Mouse (Mus musculus) myocyte (in vitro differentiated cells): Measurements from ENCODE around the gene Usp7. TPM values are rescaled to one million over a fixed set of nuclear protein-coding genes. Genes with fewer than 3 reads are reported as not detected.

Experiments used
- H3K27me3 ChIP-seq: one replicate; pipeline ENCODE4 v1.6.1; 2011; ENCODE audit not compliant: control insufficient read depth, insufficient read depth, insufficient read length
- H3K36me3 ChIP-seq: one replicate; pipeline ENCODE4 v1.6.1; 2011; ENCODE audit not compliant: control insufficient read depth, insufficient read depth
- H3K4me2 ChIP-seq: one replicate; pipeline ENCODE4 v1.6.1; 2011; ENCODE audit warnings: low read depth, control low read depth
- H3K4me3 ChIP-seq: one replicate; pipeline ENCODE4 v1.5.1; 2011; ENCODE audit warnings: mild to moderate bottlenecking, control low read depth, moderate library complexity
- H3K79me2 ChIP-seq: one replicate; pipeline ENCODE4 v1.6.1; 2011; ENCODE audit not compliant: control insufficient read depth, insufficient read depth
- H3ac ChIP-seq: one replicate; pipeline ENCODE4 v1.6.1; 2011; ENCODE audit not compliant: control insufficient read depth, insufficient read length
- CEBPB ChIP-seq: IDR thresholded peaks from 2 replicates; pipeline ENCODE4 v1.6.1; 2011; ENCODE audit warnings: mild to moderate bottlenecking, moderate library complexity; ENCODE audit not compliant: poor library complexity, insufficient read depth, severe bottlenecking
- E2F4 ChIP-seq: IDR thresholded peaks from one replicate; pipeline ENCODE4 v1.6.1; 2011; ENCODE audit warnings: mild to moderate bottlenecking, control low read depth, moderate library complexity; ENCODE audit not compliant: insufficient read depth
- MAX ChIP-seq: IDR thresholded peaks from one replicate; pipeline ENCODE4 v1.6.1; 2011; ENCODE audit warnings: low read depth, mild to moderate bottlenecking, control low read depth
- MYOD1 ChIP-seq, 3 experiments: IDR thresholded peaks; one replicate each; pipeline ENCODE4 v1.6.1; 2011; ENCODE audit warnings: control low read depth in 2 of 3, low read depth in 2 of 3, mild to moderate bottlenecking in 2 of 3, moderate library complexity in 1 of 3; ENCODE audit not compliant: insufficient read length in 2 of 3, control insufficient read depth in 1 of 3
- MYOG ChIP-seq, 3 experiments: IDR thresholded peaks; one replicate each; pipeline ENCODE4 v1.6.1; 2011; ENCODE audit warnings: control low read depth in 2 of 3, low read depth in 2 of 3, mild to moderate bottlenecking in 2 of 3; ENCODE audit not compliant: insufficient read length in 2 of 3, control insufficient read depth in 1 of 3, insufficient read depth in 1 of 3
- POLR2A ChIP-seq: IDR thresholded peaks from one replicate; pipeline ENCODE4 v1.6.1; 2011; ENCODE audit warnings: low read depth, mild to moderate bottlenecking, control low read depth, moderate library complexity; ENCODE audit not compliant: insufficient read length
- POLR2AphosphoS2 ChIP-seq: IDR thresholded peaks from one replicate; pipeline ENCODE4 v1.6.1; 2011; ENCODE audit warnings: low read depth, control low read depth; ENCODE audit not compliant: insufficient read length
- REST ChIP-seq: IDR thresholded peaks from one replicate; pipeline ENCODE4 v1.6.1; 2011; ENCODE audit warnings: mild to moderate bottlenecking, control low read depth, moderate library complexity; ENCODE audit not compliant: insufficient read depth, insufficient read length
- SRF ChIP-seq: IDR thresholded peaks from one replicate; pipeline ENCODE4 v1.6.1; 2011; ENCODE audit warnings: low read depth; ENCODE audit not compliant: control insufficient read depth, insufficient read length
- TCF12 ChIP-seq: IDR thresholded peaks from one replicate; pipeline ENCODE4 v1.6.1; 2011; ENCODE audit warnings: mild to moderate bottlenecking, control low read depth; ENCODE audit not compliant: poor library complexity, insufficient read depth, severe bottlenecking
- TCF3 ChIP-seq: IDR thresholded peaks from one replicate; pipeline ENCODE4 v1.6.1; 2011; ENCODE audit warnings: low read depth, control low read depth; ENCODE audit not compliant: insufficient read length
- USF1 ChIP-seq: IDR thresholded peaks from one replicate; pipeline ENCODE4 v1.6.1; 2011; ENCODE audit warnings: low read depth, mild to moderate bottlenecking, control low read depth, moderate library complexity
- polyA plus RNA-seq: library from polyadenylated mRNA; unstranded; fragments of >200 nt; fragmentation: generic; extraction: Trizol; gene quantifications from one replicate; pipeline ENCODE4 v1.2.1, GENCODE M21; 2012; ENCODE audit warnings: missing spikeins

Gene Usp7
- polyA plus RNA-seq, 1 experiment = 24.0 TPM

GRCm38 (mm10) chr16:8737666-8738541 lies 54.2 kb downstream of the Usp7 start:
- Histone ChIP-seq H3K4me3 (peak overlapping the region; percentile 70), H3K36me3 (no peaks in the 10 kb centered on the region), H3K27me3 (no peaks in the 10 kb centered on the region), H3K4me2 (peak overlapping the region; percentile 100), H3K79me2 (peaks cover 51% of the 10 kb centered on the region), H3ac (peak overlapping the region; percentile 73)
- TF ChIP-seq REST = no peak
- peak in 1 of 3 experiments; percentile 5 for TF ChIP-seq MYOD1 (IDR thresholded peaks at IDR 0.05; ENCODE audit: control insufficient read depth in 1 of 3, insufficient read length in 2 of 3, low read depth in 2 of 3)

GRCm38 (mm10) chr16:8737341-8737665 lies 54.8 kb downstream of the Usp7 start:
- peak overlapping the region; percentile 73 for H3ac ChIP-seq
- no peak for TF ChIP-seq POLR2AphosphoS2
- TF ChIP-seq CEBPB = no peak
- no peak for TF ChIP-seq POLR2A
- TF ChIP-seq SRF = no peak
- no peak for TF ChIP-seq USF1
- TF ChIP-seq TCF12 = no peak
- TF ChIP-seq TCF3 = no peak
- no peak for TF ChIP-seq MYOG (IDR thresholded peaks at IDR 0.05; ENCODE audit: control insufficient read depth in 1 of 3, insufficient read depth in 1 of 3, insufficient read length in 2 of 3, low read depth in 2 of 3)
- TF ChIP-seq E2F4 = no peak
- TF ChIP-seq MYOD1 (IDR thresholded peaks at IDR 0.05; ENCODE audit: control insufficient read depth in 1 of 3, insufficient read length in 2 of 3, low read depth in 2 of 3) = no peak
- no peak for TF ChIP-seq REST
- no peak for TF ChIP-seq MAX

GRCm38 (mm10) chr16:8736757-8737156 lies 55.4 kb downstream of the Usp7 start:
- H3K4me3 ChIP-seq = peak overlapping the region; percentile 70
- peak overlapping the region; percentile 100 for H3K4me2 ChIP-seq
- no peaks in the 10 kb centered on the region for H3K36me3 ChIP-seq
- H3K27me3 ChIP-seq = no peaks in the 10 kb centered on the region
- H3K79me2 ChIP-seq = peaks cover 62% of the 10 kb centered on the region
- no peak for TF ChIP-seq USF1
- TF ChIP-seq POLR2AphosphoS2 = no peak
- TF ChIP-seq E2F4 = no peak
- no peak for TF ChIP-seq TCF3
- no peak for TF ChIP-seq MYOG (IDR thresholded peaks at IDR 0.05; ENCODE audit: control insufficient read depth in 1 of 3, insufficient read depth in 1 of 3, insufficient read length in 2 of 3, low read depth in 2 of 3)
- TF ChIP-seq POLR2A = no peak
- no peak for TF ChIP-seq MAX
- TF ChIP-seq TCF12 = no peak
- TF ChIP-seq REST = no peak
- TF ChIP-seq SRF = no peak
- TF ChIP-seq CEBPB = no peak
- no peak for TF ChIP-seq MYOD1 (IDR thresholded peaks at IDR 0.05; ENCODE audit: control insufficient read depth in 1 of 3, insufficient read length in 2 of 3, low read depth in 2 of 3)
- H3ac ChIP-seq = peak overlapping the region; percentile 73

More at GRCm38 (mm10) chr16:8737341-8737665, 54.8 kb downstream of the Usp7 start:
- Histone ChIP-seq H3K4me3 (peak overlapping the region; percentile 70), H3K36me3 (no peaks in the 10 kb centered on the region), H3K4me2 (peak overlapping the region; percentile 100), H3K27me3 (no peaks in the 10 kb centered on the region), H3K79me2 (peaks cover 57% of the 10 kb centered on the region)

- Histone ChIP-seq H3K27me3 (no peaks in the 10 kb centered on the region), H3ac (no peak overlapping the region), H3K79me2 (peaks cover 70% of the 10 kb centered on the region), H3K4me2 (peak overlapping the region; percentile 100), H3K36me3 (no peaks in the 10 kb centered on the region), H3K4me3 (peak overlapping the region; percentile 70)
- TF ChIP-seq E2F4 = no peak
- no peak for TF ChIP-seq TCF3
- TF ChIP-seq SRF = no peak
- no peak for TF ChIP-seq USF1
- no peak for TF ChIP-seq REST
- no peak for TF ChIP-seq CEBPB
Measured at GRCm38 (mm10) chr16:8736032-8736431, 56.1 kb downstream of the Usp7 start.

GRCm38 (mm10) chr16:8734693-8735092 lies 57.4 kb downstream of the Usp7 start:
- H3K4me2 ChIP-seq = no peak overlapping the region
- TF ChIP-seq POLR2AphosphoS2 = no peak
- TF ChIP-seq TCF3 = no peak
- no peak for TF ChIP-seq MAX
- no peak for TF ChIP-seq REST
- no peak for TF ChIP-seq USF1
- no peak for TF ChIP-seq MYOG (IDR thresholded peaks at IDR 0.05; ENCODE audit: control insufficient read depth in 1 of 3, insufficient read depth in 1 of 3, insufficient read length in 2 of 3, low read depth in 2 of 3)
- no peak for TF ChIP-seq MYOD1 (IDR thresholded peaks at IDR 0.05; ENCODE audit: control insufficient read depth in 1 of 3, insufficient read length in 2 of 3, low read depth in 2 of 3)
- no peak for TF ChIP-seq CEBPB
- TF ChIP-seq E2F4 = no peak
- no peak for TF ChIP-seq TCF12
- TF ChIP-seq POLR2A = no peak
- TF ChIP-seq SRF = no peak
- no peak overlapping the region for H3ac ChIP-seq
- no peak overlapping the region for H3K4me3 ChIP-seq
- H3K36me3 ChIP-seq = no peaks in the 10 kb centered on the region
- peaks cover 83% of the 10 kb centered on the region for H3K79me2 ChIP-seq
- H3K27me3 ChIP-seq = no peaks in the 10 kb centered on the region
